Mouse (Mus musculus): ENCODE data around the gene Spata16. TPM values are rescaled to one million over a fixed set of nuclear protein-coding genes. Genes with fewer than 3 reads are reported as not detected.

The Spata16 gene
- polyA plus RNA-seq, 1 experiment, result not detected

- H3K27ac ChIP-seq (replicated peaks; ENCODE audit: low read depth, low read length), result no peak overlapping the region
- no peak overlapping the region for H3K4me3 ChIP-seq (ENCODE audit: insufficient read depth, low read depth, low read length)
- no peaks in the 10 kb centered on the region for H3K4me1 ChIP-seq (ENCODE audit: control insufficient read depth, insufficient read depth, insufficient read length, low read length)
Measured at GRCm38 (mm10) chr3:26795851-26796538, 158.6 kb downstream of the Spata16 start.

DNA sequence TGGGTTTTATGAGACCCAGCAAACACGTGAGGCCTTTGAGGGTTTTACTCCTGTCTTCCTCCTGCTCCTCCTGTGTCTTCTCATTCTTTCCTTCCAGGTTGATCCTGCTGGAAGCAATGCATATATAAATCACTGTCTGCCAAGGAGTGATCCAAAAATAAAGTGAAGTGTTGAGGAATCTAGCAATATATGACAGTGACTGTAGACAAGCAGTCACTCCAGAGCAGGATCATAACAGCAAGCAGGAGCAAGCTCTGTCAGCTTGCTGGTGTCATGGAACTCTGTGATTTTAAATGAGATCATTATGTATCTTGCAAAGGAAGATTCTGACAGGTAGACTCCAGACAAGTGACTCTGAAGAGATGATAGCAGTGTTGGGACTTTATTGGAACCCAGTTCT lies 159.5 kb downstream of the Spata16 start:
- no peaks in the 10 kb centered on the region for H3K4me1 ChIP-seq (ENCODE audit: control insufficient read depth, insufficient read depth, insufficient read length, low read length)
- no peak overlapping the region for H3K4me3 ChIP-seq (ENCODE audit: insufficient read depth, low read depth, low read length)
- H3K27ac ChIP-seq (replicated peaks; ENCODE audit: low read depth, low read length), result no peak overlapping the region

GRCm38 (mm10) chr3:26814307-26814706 lies 176.9 kb downstream of the Spata16 start:
- no peak overlapping the region for H3K4me3 ChIP-seq (ENCODE audit: insufficient read depth, low read depth, low read length)
- H3K27ac ChIP-seq (replicated peaks; ENCODE audit: low read depth, low read length), result no peak overlapping the region
- H3K4me1 ChIP-seq (ENCODE audit: control insufficient read depth, insufficient read depth, insufficient read length, low read length), result no peaks in the 10 kb centered on the region

DNA sequence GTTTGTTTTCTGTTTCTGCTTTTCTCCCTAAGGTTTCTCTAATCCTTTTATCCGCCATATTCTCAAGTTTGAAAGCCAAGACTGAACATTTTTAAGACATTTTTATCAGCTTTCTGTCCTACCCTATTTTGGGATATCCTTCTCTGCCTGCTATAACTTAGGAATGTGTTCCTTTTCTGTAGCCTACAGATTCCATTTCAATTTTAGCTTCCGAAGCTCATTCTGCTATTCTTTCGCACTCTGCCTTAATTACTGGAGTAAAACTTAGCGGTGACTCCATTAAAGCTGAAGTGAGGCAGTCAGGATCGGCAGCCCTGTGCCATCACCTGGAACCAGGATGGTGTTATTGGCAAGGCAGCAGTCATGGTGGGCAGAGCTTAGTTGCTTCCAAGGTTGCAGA lies 178.3 kb downstream of the Spata16 start:
- no peak overlapping the region for H3K4me3 ChIP-seq (ENCODE audit: insufficient read depth, low read depth, low read length)
- H3K27ac ChIP-seq (replicated peaks; ENCODE audit: low read depth, low read length), result no peak overlapping the region
- H3K4me1 ChIP-seq (ENCODE audit: control insufficient read depth, insufficient read depth, insufficient read length, low read length), result no peaks in the 10 kb centered on the region

DNA sequence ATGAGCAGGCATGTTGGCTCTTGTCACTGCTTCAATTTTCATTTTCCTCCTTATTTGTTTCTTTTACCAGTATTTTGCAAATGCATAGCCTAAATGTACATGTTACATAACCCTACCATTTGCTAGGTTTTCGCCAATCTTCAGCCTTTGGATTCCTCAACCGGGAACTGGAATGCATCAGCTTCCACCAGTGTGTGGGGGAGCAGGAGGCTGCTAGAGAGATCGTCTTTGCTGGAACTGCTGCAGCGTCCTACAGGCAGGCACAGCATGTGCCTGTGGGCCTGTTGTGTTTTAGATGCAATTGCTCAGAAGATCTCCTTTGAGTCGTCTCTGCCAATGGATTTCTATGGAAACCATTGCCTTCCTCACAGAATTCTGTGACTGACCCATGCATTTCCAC lies 182.0 kb downstream of the Spata16 start:
- no peak overlapping the region for H3K27ac ChIP-seq (replicated peaks; ENCODE audit: low read depth, low read length)
- H3K4me3 ChIP-seq (ENCODE audit: insufficient read depth, low read depth, low read length), result no peak overlapping the region
- H3K4me1 ChIP-seq (ENCODE audit: control insufficient read depth, insufficient read depth, insufficient read length, low read length), result no peaks in the 10 kb centered on the region

DNA sequence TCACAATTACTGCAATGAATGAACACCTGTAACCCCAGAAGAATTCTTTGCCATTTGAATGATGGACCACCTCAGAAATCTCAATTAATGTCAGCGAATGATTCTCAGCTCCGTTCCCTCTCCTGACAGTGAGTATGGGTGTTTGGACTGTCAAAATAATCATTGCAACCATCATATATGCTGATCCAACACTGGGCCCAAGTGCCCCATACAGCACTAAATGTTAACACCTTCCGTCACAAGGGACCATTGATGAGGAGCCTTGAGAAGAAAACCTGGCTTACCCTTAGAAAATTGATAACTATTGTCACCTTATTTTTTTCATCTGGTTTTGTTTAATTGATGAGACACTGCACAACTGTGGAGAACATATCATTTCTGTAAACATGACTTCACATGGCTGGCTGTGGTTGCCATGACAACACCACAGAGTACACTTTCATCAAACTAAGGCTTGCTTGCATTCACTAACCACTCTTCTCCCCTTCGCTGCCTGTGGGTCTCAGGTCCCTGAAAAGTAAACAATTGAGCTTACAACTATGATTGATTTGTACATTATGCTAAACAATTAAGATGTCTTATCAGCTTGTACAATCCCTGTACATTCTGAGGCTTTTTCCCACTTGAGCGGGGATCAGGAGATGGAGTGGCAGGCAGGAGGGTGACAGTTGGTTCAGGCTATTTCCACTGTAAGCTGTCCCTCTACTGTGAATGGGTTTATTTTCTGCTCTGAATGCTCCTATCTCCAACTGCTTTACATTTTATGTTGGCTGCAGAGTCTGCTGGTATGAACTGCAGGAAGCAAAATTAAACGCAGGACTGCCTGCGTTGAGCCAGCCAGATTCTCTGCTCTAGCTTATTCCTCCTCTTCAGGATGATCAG lies 189.8 kb downstream of the Spata16 start:
- Histone ChIP-seq H3K27ac (replicated peaks; ENCODE audit: low read depth, low read length) (no peak overlapping the region), H3K4me1 (ENCODE audit: control insufficient read depth, insufficient read depth, insufficient read length, low read length) (no peaks in the 10 kb centered on the region), H3K4me3 (ENCODE audit: insufficient read depth, low read depth, low read length) (no peak overlapping the region)

- H3K4me3 ChIP-seq (ENCODE audit: insufficient read depth, low read depth, low read length), result no peak overlapping the region
- no peak overlapping the region for H3K27ac ChIP-seq (replicated peaks; ENCODE audit: low read depth, low read length)
- H3K4me1 ChIP-seq (ENCODE audit: control insufficient read depth, insufficient read depth, insufficient read length, low read length), result no peaks in the 10 kb centered on the region
Measured at GRCm38 (mm10) chr3:26832954-26833353, 195.5 kb downstream of the Spata16 start.

DNA sequence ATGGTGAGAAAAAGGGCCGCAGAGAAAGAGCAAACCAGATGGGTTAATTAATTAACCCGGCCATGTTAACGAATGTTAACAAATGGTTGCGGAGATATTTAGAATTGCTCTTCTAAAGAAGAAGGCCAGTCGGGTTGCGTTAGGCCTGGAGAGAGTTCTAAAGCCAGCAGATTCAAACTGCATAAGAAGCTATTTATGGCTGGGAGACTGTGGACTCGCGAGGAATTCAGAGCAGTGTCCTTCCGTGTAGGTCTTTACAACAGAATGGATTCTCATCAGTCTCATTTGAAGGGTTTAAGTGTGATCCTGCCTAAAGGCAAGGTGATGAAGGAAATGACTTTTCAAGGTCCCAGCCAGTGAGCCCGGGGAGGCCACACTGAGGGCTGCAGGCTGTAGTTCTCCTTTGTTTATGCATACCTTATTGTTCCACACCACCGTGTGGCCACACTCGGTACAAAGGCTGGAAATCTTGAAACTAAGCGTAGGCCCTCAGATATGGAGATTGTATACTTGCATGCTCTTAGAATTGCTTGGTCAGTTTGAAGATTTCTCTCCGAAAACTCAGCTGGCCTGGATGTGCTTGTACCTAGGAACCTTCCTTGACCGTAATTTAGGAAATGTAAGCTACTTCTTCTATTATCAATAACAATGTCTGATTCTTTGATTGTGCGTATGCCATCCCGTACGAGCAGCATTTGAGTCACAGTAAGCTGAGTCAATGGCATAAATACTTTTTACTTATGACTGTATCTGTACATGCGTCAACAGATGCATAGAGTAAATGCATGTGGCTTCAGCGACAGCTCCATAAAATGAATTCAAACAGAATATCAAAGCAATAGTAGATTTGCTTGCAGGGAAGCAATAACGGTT lies 197.0 kb downstream of the Spata16 start:
- H3K4me3 ChIP-seq (ENCODE audit: insufficient read depth, low read depth, low read length), result no peak overlapping the region
- no peaks in the 10 kb centered on the region for H3K4me1 ChIP-seq (ENCODE audit: control insufficient read depth, insufficient read depth, insufficient read length, low read length)
- H3K27ac ChIP-seq (replicated peaks; ENCODE audit: low read depth, low read length), result no peak overlapping the region

- Histone ChIP-seq H3K27ac (replicated peaks; ENCODE audit: low read depth, low read length) (no peak overlapping the region), H3K4me1 (ENCODE audit: control insufficient read depth, insufficient read depth, insufficient read length, low read length) (no peaks in the 10 kb centered on the region), H3K4me3 (ENCODE audit: insufficient read depth, low read depth, low read length) (no peak overlapping the region)
Measured at GRCm38 (mm10) chr3:26835051-26835755, 197.8 kb downstream of the Spata16 start.

DNA sequence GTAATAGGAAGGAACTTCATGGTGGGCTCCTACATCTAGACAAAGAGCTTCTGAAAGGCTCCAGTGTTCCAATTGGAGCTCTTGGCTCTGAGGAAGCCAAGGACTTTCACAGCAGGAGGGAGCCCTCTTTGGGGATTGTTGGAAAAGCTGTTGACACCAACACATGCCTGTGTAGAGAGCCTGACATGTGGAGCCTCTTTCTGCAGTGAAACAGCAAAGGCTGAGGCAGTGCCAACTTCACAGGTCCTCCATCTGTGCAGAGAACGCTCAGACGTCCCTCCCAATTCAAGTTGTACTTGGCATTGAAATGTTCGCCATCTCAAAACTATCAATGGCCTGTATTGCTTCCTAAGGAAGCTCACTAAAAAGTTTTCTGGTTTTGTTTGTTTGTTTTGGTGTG lies 207.6 kb downstream of the Spata16 start:
- Histone ChIP-seq H3K4me1 (ENCODE audit: control insufficient read depth, insufficient read depth, insufficient read length, low read length) (no peaks in the 10 kb centered on the region), H3K27ac (replicated peaks; ENCODE audit: low read depth, low read length) (no peak overlapping the region), H3K4me3 (ENCODE audit: insufficient read depth, low read depth, low read length) (no peak overlapping the region)

DNA sequence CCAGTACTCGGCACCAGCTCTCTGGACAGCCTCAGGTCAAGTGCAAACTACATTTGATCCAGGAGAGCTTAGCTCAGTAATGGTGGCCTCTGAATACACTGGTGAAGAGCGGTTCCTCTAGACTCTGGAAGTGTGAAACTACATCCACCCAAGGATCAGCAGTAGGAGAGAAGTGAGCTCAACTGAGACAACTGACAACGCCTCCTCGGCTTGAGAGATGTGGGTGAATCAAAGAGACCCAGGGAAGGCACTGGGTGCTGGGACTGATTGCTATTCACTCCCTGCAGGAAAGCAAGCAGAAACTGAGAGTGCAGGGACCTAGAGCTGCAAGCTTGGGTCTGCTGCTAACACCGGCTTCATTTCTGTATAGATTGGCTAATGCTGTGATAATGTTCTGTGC lies 210.5 kb downstream of the Spata16 start:
- Histone ChIP-seq H3K27ac (replicated peaks; ENCODE audit: low read depth, low read length) (no peak overlapping the region), H3K4me3 (ENCODE audit: insufficient read depth, low read depth, low read length) (no peak overlapping the region), H3K4me1 (ENCODE audit: control insufficient read depth, insufficient read depth, insufficient read length, low read length) (no peaks in the 10 kb centered on the region)

DNA sequence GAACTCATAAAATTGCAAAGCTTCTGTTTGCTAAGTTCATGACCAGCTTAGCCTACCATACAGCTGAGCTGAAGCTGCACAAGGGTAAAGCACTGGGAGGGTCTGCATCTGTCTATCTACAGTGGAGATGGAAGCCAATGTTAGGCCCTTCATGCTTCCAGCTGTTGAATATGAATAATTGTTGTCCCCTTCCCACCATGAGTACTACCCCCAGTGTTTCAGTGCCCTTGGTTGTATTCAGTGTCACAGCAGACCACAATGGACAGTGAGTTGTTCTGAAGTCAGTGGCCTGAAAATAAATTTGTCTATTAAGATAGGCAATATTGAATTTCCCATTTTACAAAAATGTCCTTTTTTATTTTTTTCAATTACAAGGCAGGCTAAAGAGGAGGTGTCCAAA lies 212.8 kb downstream of the Spata16 start:
- Histone ChIP-seq H3K4me3 (ENCODE audit: insufficient read depth, low read depth, low read length) (no peak overlapping the region), H3K4me1 (ENCODE audit: control insufficient read depth, insufficient read depth, insufficient read length, low read length) (no peaks in the 10 kb centered on the region), H3K27ac (replicated peaks; ENCODE audit: low read depth, low read length) (no peak overlapping the region)

GRCm38 (mm10) chr3:26850691-26851563 lies 213.5 kb downstream of the Spata16 start:
- Histone ChIP-seq H3K4me1 (ENCODE audit: control insufficient read depth, insufficient read depth, insufficient read length, low read length) (no peaks in the 10 kb centered on the region), H3K27ac (replicated peaks; ENCODE audit: low read depth, low read length) (no peak overlapping the region), H3K4me3 (ENCODE audit: insufficient read depth, low read depth, low read length) (no peak overlapping the region)

- no peaks in the 10 kb centered on the region for H3K4me1 ChIP-seq (ENCODE audit: control insufficient read depth, insufficient read depth, insufficient read length, low read length)
- no peak overlapping the region for H3K4me3 ChIP-seq (ENCODE audit: insufficient read depth, low read depth, low read length)
- H3K27ac ChIP-seq (replicated peaks; ENCODE audit: low read depth, low read length), result no peak overlapping the region
Measured at GRCm38 (mm10) chr3:26853557-26853956, 216.1 kb downstream of the Spata16 start.

Data from brown adipose tissue, adult 24 weeks (tissue).